Mouse (Mus musculus): Measurements from ENCODE around the gene Pdxk.

DNA sequence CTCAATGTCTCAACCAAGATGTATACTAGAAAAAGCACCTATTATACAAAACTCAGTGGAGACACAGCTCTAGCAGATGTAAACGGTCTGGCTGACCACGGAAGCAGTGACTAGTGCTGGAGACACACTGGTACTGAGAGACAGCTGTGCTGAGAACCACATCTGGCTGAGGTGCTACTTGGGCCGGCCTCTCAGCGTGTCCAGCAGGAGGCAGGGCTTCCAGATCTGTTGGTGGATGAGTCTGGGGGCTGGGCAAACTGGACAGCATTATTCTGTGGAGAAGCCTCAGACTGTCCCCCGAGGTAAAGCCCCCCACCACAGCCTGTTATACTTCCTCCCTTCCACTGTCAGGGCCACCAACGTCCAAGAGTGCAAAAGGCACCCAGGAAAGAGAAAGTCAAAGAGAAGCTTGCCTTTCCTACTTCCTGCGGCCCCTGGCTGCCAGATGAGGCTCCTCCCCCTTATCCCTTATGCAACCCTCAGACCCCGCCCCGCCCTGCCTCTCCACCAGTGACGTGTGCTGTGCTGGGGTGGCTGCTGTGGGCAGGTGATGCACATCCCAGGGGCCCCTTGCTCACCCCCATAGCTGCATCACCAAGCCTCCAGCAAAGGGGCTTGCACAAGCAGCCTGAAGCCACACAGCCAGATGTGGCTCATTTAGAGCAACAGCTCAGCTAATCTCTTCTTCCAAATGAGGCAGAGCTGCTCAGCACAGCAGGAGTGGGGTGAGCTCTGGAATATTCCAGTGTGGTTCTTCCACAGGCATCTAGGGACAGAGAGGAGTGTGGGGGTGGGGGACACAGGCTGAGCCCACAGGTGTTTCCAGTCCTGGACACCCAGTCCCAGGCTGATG lies 7.1 kb downstream of the Pdxk start:
- TF ChIP-seq TAL1 (IDR thresholded peaks at IDR 0.05; ENCODE audit: low read length) (no peak), GATA1 (IDR thresholded peaks at IDR 0.05; ENCODE audit: low read length) (no peak)
